Mouse (Mus musculus) monocyte, adult 5-6 weeks (primary cell): ENCODE results near the gene Olfr360. TPM values are rescaled to one million over a fixed set of nuclear protein-coding genes. Genes with fewer than 3 reads are reported as not detected.
"Not testable (repeated sequence)": the region's sequence is repeated elsewhere in the genome, so short reads cannot be mapped to it uniquely, and the experiment has no call there.

Source experiments
- ATAC-seq: fragments of 153-309, 156-312 bp; replicated peaks from 2 replicates; pipeline ENCODE4 v1.8.0; 2017; ENCODE audit warnings: mild to moderate bottlenecking; ENCODE audit not compliant: low TSS enrichment, insufficient number of reproducible peaks, severe bottlenecking, poor library complexity, low FRiP score
- total RNA-seq: library from RNA; stranded (forward); fragments of 200-1000, 200-491, 200-594 nt; gene quantifications from 3 replicates; pipeline ENCODE4 v1.2.3, GENCODE M21; 2017

The Olfr360 gene
- not detected in 3 replicates for total RNA-seq

- ATAC-seq = no peak
Measured at GRCm38 (mm10) chr2:37065446-37065845, at the start of gene Olfr360. Olfr360 (plus strand) TSS chr2:37065746.

- not testable (repeated sequence) for ATAC-seq
Measured at GRCm38 (mm10) chr2:37089190-37089589, 23.6 kb downstream of the Olfr360 start, which contains the start of gene Olfr361. Olfr361 (minus strand) TSS chr2:37089290.

- ATAC-seq = no peak
Measured at GRCm38 (mm10) chr2:37117810-37118209, 52.3 kb downstream of the Olfr360 start, which contains the start of gene Olfr362. Olfr362 (minus strand) TSS chr2:37117910.

Other genes starting within 250 kb of the Olfr360 start
- 1.7 TPM in 1 of 3 replicates, not detected in the others for gene Olfr3, start 248.7 kb upstream of the Olfr360 start, total RNA-seq
- gene Olfr350, start 219.4 kb upstream of the Olfr360 start, total RNA-seq = not detected in 3 replicates
- gene Olfr351, start 203.1 kb upstream of the Olfr360 start, total RNA-seq = not detected in 3 replicates
- not detected in 3 replicates for gene Olfr352, start 197.3 kb upstream of the Olfr360 start, total RNA-seq
- gene Olfr353, start 172.8 kb upstream of the Olfr360 start, total RNA-seq = not detected in 3 replicates
- gene Olfr354, start 160.1 kb upstream of the Olfr360 start, total RNA-seq = not detected in 3 replicates
- not detected in 3 replicates for gene Olfr355, start 136.8 kb upstream of the Olfr360 start, total RNA-seq
- gene Olfr356, start 128.6 kb upstream of the Olfr360 start, total RNA-seq = not detected in 3 replicates
- gene Olfr357, start 71.9 kb upstream of the Olfr360 start, total RNA-seq = not detected in 3 replicates
- not detected in 3 replicates for gene Olfr358, start 56.4 kb upstream of the Olfr360 start, total RNA-seq
- gene Olfr361, start 23.5 kb downstream of the Olfr360 start, total RNA-seq = not detected in 3 replicates
- gene Olfr362, start 52.2 kb downstream of the Olfr360 start, total RNA-seq = not detected in 3 replicates
- gene Olfr364-ps1, start 73.6 kb downstream of the Olfr360 start, total RNA-seq = not detected in 3 replicates
- gene Olfr365, start 122.5 kb downstream of the Olfr360 start, total RNA-seq = not detected in 3 replicates
- gene Olfr366, start 145.8 kb downstream of the Olfr360 start, total RNA-seq = not detected in 3 replicates